Mouse (Mus musculus) myocyte (in vitro differentiated cells): ENCODE data around the gene Gm20388.

Experiments
- CEBPB ChIP-seq: IDR thresholded peaks from 2 replicates; pipeline ENCODE4 v1.6.1; 2011; ENCODE audit warnings: mild to moderate bottlenecking, moderate library complexity; ENCODE audit not compliant: poor library complexity, insufficient read depth, severe bottlenecking
- MAX ChIP-seq: IDR thresholded peaks from one replicate; pipeline ENCODE4 v1.6.1; 2011; ENCODE audit warnings: low read depth, mild to moderate bottlenecking, control low read depth
- POLR2A ChIP-seq: IDR thresholded peaks from one replicate; pipeline ENCODE4 v1.6.1; 2011; ENCODE audit warnings: low read depth, mild to moderate bottlenecking, control low read depth, moderate library complexity; ENCODE audit not compliant: insufficient read length
- REST ChIP-seq: IDR thresholded peaks from one replicate; pipeline ENCODE4 v1.6.1; 2011; ENCODE audit warnings: mild to moderate bottlenecking, control low read depth, moderate library complexity; ENCODE audit not compliant: insufficient read depth, insufficient read length
- USF1 ChIP-seq: IDR thresholded peaks from one replicate; pipeline ENCODE4 v1.6.1; 2011; ENCODE audit warnings: low read depth, mild to moderate bottlenecking, control low read depth, moderate library complexity

GRCm38 (mm10) chr8:123234918-123235519 lies 3324.4 kb downstream of the Gm20388 start:
- TF ChIP-seq MAX, result no peak
- TF ChIP-seq POLR2A, result no peak
- no peak for TF ChIP-seq USF1
- no peak for TF ChIP-seq CEBPB
- no peak for TF ChIP-seq REST
